Mouse (Mus musculus) embryonic facial prominence, embryonic 10.5 days (tissue): ENCODE data around the gene Ss18l2. TPM values are rescaled to one million over a fixed set of nuclear protein-coding genes. Genes with fewer than 3 reads are reported as not detected.

Experiments
- polyA plus RNA-seq: library from polyadenylated mRNA; unstranded; fragments of >200 nt; fragmentation: Nextera tagmentation; extraction: Ambion mirVana; gene quantifications from 2 replicates; pipeline ENCODE4 v1.2.1, GENCODE M21; 2016

The Ss18l2 gene
- polyA plus RNA-seq, 1 experiment from 2014 or later = 91.0 TPM

Other genes starting within 250 kb of the Ss18l2 start
- gene Cck, start 214.6 kb upstream of the Ss18l2 start, polyA plus RNA-seq = 0.91 and 0.99 TPM in 2 replicates
- not detected in 2 replicates for gene Lyzl4, start 68.2 kb upstream of the Ss18l2 start, polyA plus RNA-seq
- 0.16 and 0.33 TPM in 2 replicates for gene Vipr1, start 67.6 kb upstream of the Ss18l2 start, polyA plus RNA-seq
- 14.9 and 17.8 TPM in 2 replicates for gene Sec22c, start 4.8 kb upstream of the Ss18l2 start, polyA plus RNA-seq
- gene Nktr, start 8.8 kb downstream of the Ss18l2 start, polyA plus RNA-seq = 61.2 and 62.9 TPM in 2 replicates
- 5.3 and 6.4 TPM in 2 replicates for gene Zfp651, start 49.0 kb downstream of the Ss18l2 start, polyA plus RNA-seq
- 0.17 and 0.26 TPM in 2 replicates for gene Klhl40, start 67.3 kb downstream of the Ss18l2 start, polyA plus RNA-seq
- not detected in 2 replicates for gene Hhatl, start 82.2 kb downstream of the Ss18l2 start, polyA plus RNA-seq
- gene Ccdc13, start 129.1 kb downstream of the Ss18l2 start, polyA plus RNA-seq = 0.83 and 1.2 TPM in 2 replicates
- 195 and 201 TPM in 2 replicates for gene Higd1a, start 148.0 kb downstream of the Ss18l2 start, polyA plus RNA-seq
- gene Ackr2, start 188.0 kb downstream of the Ss18l2 start, polyA plus RNA-seq = 0.18 and 0.52 TPM in 2 replicates
- not detected in 2 replicates for gene Cyp8b1, start 206.0 kb downstream of the Ss18l2 start, polyA plus RNA-seq
- gene Fam198a, start 240.7 kb downstream of the Ss18l2 start, polyA plus RNA-seq = 0.37 and 0.53 TPM in 2 replicates